Mouse (Mus musculus) c-Kit-positive CD71-negative TER-119-negative erythroid progenitor cells, embryonic 14.5 days (primary cell): ENCODE data around the gene Wwtr1.

Source experiments
- DNase-seq: peaks from one replicate; pipeline ENCODE4 v3.0.0-alpha.2; 2013; ENCODE audit warnings: low read depth

Gene Wwtr1

GRCm38 (mm10) chr3:57557408-57557807 is 18.3 kb downstream of the Wwtr1 start:
- no peak for DNase-seq

- no peak for DNase-seq
Measured at GRCm38 (mm10) chr3:57555560-57555959, 20.1 kb downstream of the Wwtr1 start.

GRCm38 (mm10) chr3:57554890-57555239 is 20.8 kb downstream of the Wwtr1 start:
- no peak for DNase-seq

- DNase-seq = no peak
Measured at GRCm38 (mm10) chr3:57554124-57554889, 21.4 kb downstream of the Wwtr1 start.

- DNase-seq = no peak
Measured at GRCm38 (mm10) chr3:57553108-57553507, 22.6 kb downstream of the Wwtr1 start.

- no peak for DNase-seq
Measured at GRCm38 (mm10) chr3:57551210-57551609, 24.5 kb downstream of the Wwtr1 start.

GRCm38 (mm10) chr3:57550468-57551185 is 25.1 kb downstream of the Wwtr1 start:
- DNase-seq = no peak

GRCm38 (mm10) chr3:57544154-57544553 is 31.6 kb downstream of the Wwtr1 start:
- no peak for DNase-seq

GRCm38 (mm10) chr3:57542848-57543380 is 32.8 kb downstream of the Wwtr1 start:
- no peak for DNase-seq

- DNase-seq = no peak
Measured at GRCm38 (mm10) chr3:57541205-57541604, 34.5 kb downstream of the Wwtr1 start.

- no peak for DNase-seq
Measured at GRCm38 (mm10) chr3:57540474-57540873, 35.2 kb downstream of the Wwtr1 start.

- no peak for DNase-seq
Measured at GRCm38 (mm10) chr3:57535483-57536185, 40.1 kb downstream of the Wwtr1 start.

- no peak for DNase-seq
Measured at GRCm38 (mm10) chr3:57534450-57534849, 41.3 kb downstream of the Wwtr1 start.

GRCm38 (mm10) chr3:57533876-57534275 is 41.8 kb downstream of the Wwtr1 start:
- DNase-seq = no peak

GRCm38 (mm10) chr3:57532991-57533725 is 42.6 kb downstream of the Wwtr1 start:
- DNase-seq = no peak

GRCm38 (mm10) chr3:57530836-57531235 is 44.9 kb downstream of the Wwtr1 start:
- DNase-seq = no peak

- DNase-seq = no peak
Measured at GRCm38 (mm10) chr3:57530221-57530620, 45.5 kb downstream of the Wwtr1 start.

GRCm38 (mm10) chr3:57527154-57527553 is 48.6 kb downstream of the Wwtr1 start:
- no peak for DNase-seq

GRCm38 (mm10) chr3:57523093-57523492 is 52.6 kb downstream of the Wwtr1 start:
- DNase-seq = no peak

- DNase-seq = no peak
Measured at GRCm38 (mm10) chr3:57521876-57522275, 53.8 kb downstream of the Wwtr1 start.

- DNase-seq = no peak
Measured at GRCm38 (mm10) chr3:57519995-57520394, 55.7 kb downstream of the Wwtr1 start.

GRCm38 (mm10) chr3:57516146-57516545 is 59.6 kb downstream of the Wwtr1 start:
- DNase-seq = no peak
